Mouse (Mus musculus) heart, embryonic 16.5 days (tissue): ENCODE data around the gene Ubl3. TPM values are rescaled to one million over a fixed set of nuclear protein-coding genes. Genes with fewer than 3 reads are reported as not detected.
A peak's percentile ranks its signal among the peaks of the same experiment; 100 is the strongest.

Experiments
- ATAC-seq: fragments of 200-750 bp; cut with Nextera tagmentation; replicated peaks from 2 replicates; pipeline ENCODE4 v1.8.0; 2017; ENCODE audit warnings: moderate number of reproducible peaks; ENCODE audit not compliant: insufficient read depth, low FRiP score; ENCODE audit errors: extremely low read depth
- H3K27ac ChIP-seq: fragments of 300-500 bp; sonication (generic); 2 replicates; pipeline ENCODE4 v1.5.1; 2014; ENCODE audit warnings: mild to moderate bottlenecking, low read length, control low read depth, moderate library complexity
- H3K27me3 ChIP-seq: fragments of 300-500 bp; sonication (generic); 2 replicates; pipeline ENCODE4 v1.6.1; 2014; ENCODE audit warnings: low read length, mixed read lengths; ENCODE audit not compliant: control insufficient read depth, insufficient read depth
- H3K36me3 ChIP-seq: fragments of 300-500 bp; sonication (generic); 2 replicates; pipeline ENCODE4 v1.6.1; 2014; ENCODE audit not compliant: control insufficient read depth, insufficient read depth
- H3K4me1 ChIP-seq: fragments of 300-500 bp; sonication (generic); 2 replicates; pipeline ENCODE4 v1.6.1; 2014; ENCODE audit warnings: low read length, mixed read lengths; ENCODE audit not compliant: control insufficient read depth, insufficient read depth
- H3K4me2 ChIP-seq: fragments of 300-500 bp; sonication (generic); 2 replicates; pipeline ENCODE4 v1.6.1; 2014; ENCODE audit warnings: low read depth, mild to moderate bottlenecking, control low read depth, low read length
- H3K4me3 ChIP-seq: fragments of 300-500 bp; sonication (generic); 2 replicates; pipeline ENCODE4 v1.5.1; 2014; ENCODE audit warnings: mild to moderate bottlenecking, control low read depth, low read length
- H3K9ac ChIP-seq: fragments of 300-500 bp; sonication (generic); 2 replicates; pipeline ENCODE4 v1.6.1; 2014; ENCODE audit warnings: low read length, control low read depth
- H3K9me3 ChIP-seq: fragments of 300-500 bp; sonication (generic); replicated peaks from 2 replicates; pipeline ENCODE4 v1.6.1; 2016; ENCODE audit warnings: low read length; ENCODE audit not compliant: control insufficient read depth
- WGBS: fragments of 180-500 bp; shearing (Covaris S2); extraction: QIAGEN DNeasy Blood & Tissue Kit; methylation state at CpG from one replicate; pipeline ENCODE4 v1.1.7; 2014; 5-methylcytosine and 5-hydroxymethylcytosine counted together
- polyA plus RNA-seq: library from polyadenylated mRNA; unstranded; fragments of >200 nt; fragmentation: Nextera tagmentation; extraction: Ambion mirVana; gene quantifications from 2 replicates; pipeline ENCODE4 v1.2.1, GENCODE M21; 2015

The Ubl3 gene
- polyA plus RNA-seq, result 60.2 and 70.9 TPM in 2 replicates

GRCm38 (mm10) chr5:148552187-148553071, at the start of gene Ubl3:
Gene Ubl3, minus strand, starts transcription at chr5:148552789.
- Histone ChIP-seq H3K27me3 (no peaks in the 10 kb centered on the region), H3K36me3 (no peaks in the 10 kb centered on the region), H3K9ac (peak within 1 kb of the TSS; percentile 94), H3K9me3 (no peaks in the 10 kb centered on the region), H3K4me2 (peak within 1 kb of the TSS; percentile 93), H3K4me3 (peak within 1 kb of the TSS; percentile 68), H3K4me1 (peaks cover 44% of the 10 kb centered on the region), H3K27ac (peak within 1 kb of the TSS; percentile 98)
- peak; percentile 96 for ATAC-seq
- WGBS, result under 1% methylated on average over 89 of the region's 95 CpGs

- H3K27ac ChIP-seq, result no peak overlapping the region
- no peak for ATAC-seq
- WGBS, result 53% methylated on average over 9 of the region's 9 CpGs
These were observed 45.8 kb upstream of the Ubl3 start for GRCm38 (mm10) chr5:148598376-148598775.

DNA sequence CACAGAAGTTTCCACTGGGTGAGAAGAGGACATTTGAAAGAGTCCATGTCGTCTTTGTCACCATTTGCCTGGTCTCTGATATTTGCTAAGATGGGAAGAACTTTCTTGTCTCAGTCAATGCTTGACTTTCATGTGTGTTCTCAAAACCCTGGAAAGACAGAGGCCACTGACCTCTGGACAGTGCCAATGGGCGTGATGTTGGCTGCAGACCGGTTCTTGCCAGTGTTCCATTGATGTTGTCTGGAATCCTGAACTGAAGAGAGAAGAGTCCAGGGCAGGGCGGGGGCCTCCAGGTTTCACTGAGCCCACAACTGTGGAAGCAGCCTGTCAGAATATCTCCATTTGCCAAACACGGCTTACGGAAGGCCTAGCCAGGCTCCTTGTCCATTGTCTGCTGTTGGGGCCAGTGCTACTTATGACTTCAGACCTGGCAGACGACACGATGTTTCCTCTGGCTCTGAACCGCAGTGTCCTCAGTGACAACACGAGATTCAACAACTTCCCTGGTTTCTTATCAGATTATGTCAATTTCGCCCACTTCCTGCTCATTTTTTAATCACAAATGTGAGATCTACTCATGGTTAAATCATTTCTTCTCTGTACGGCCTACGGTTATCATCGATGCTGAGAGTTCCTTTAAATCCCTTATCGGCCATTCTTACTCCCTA, 43.6 kb upstream of the Ubl3 start:
- Histone ChIP-seq H3K27me3 (no peaks in the 10 kb centered on the region), H3K9me3 (no peaks in the 10 kb centered on the region), H3K4me2 (no peak overlapping the region), H3K4me1 (no peaks in the 10 kb centered on the region), H3K27ac (no peak overlapping the region), H3K4me3 (no peak overlapping the region), H3K9ac (no peak overlapping the region), H3K36me3 (no peaks in the 10 kb centered on the region)
- ATAC-seq, result no peak
- WGBS, result 71% methylated on average over 15 of the region's 15 CpGs

More at GRCm38 (mm10) chr5:148598376-148598775, 45.8 kb upstream of the Ubl3 start:
- Histone ChIP-seq H3K9me3 (no peaks in the 10 kb centered on the region), H3K4me3 (no peak overlapping the region), H3K4me2 (no peak overlapping the region), H3K9ac (no peak overlapping the region), H3K36me3 (no peaks in the 10 kb centered on the region), H3K27me3 (no peaks in the 10 kb centered on the region), H3K4me1 (no peaks in the 10 kb centered on the region)

- Histone ChIP-seq H3K4me3 (no peak overlapping the region), H3K27ac (no peak overlapping the region), H3K4me1 (no peaks in the 10 kb centered on the region), H3K9ac (no peak overlapping the region), H3K9me3 (no peaks in the 10 kb centered on the region), H3K27me3 (no peaks in the 10 kb centered on the region), H3K4me2 (no peak overlapping the region), H3K36me3 (no peaks in the 10 kb centered on the region)
- ATAC-seq, result no peak
- WGBS, result 80% methylated on average over 1 of the region's 1 CpGs
These were observed 42.8 kb upstream of the Ubl3 start for GRCm38 (mm10) chr5:148595459-148595751.

GRCm38 (mm10) chr5:148594693-148595458, 42.3 kb upstream of the Ubl3 start:
- H3K4me3 ChIP-seq, result no peak overlapping the region
- no peak for ATAC-seq
- 88% methylated on average over 3 of the region's 3 CpGs for WGBS

DNA sequence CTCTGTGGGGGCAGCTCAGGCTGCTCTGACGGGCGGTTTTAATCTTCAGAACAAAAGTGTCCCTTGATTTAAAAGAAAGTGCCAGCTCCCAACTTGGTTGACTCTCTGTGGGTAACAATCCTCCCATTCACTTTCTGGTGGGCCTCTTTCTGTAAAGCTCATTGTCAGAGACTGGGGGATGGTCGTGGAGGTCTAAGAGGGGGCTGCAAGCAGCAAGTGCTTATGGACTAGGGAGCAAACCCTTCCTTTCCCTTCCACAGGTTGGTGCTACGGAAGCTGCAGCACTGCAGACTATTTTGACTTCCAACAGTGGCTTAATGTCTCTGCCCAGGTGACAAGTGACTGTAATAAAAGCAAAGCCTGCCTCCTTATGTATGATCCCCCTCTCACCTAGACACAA, 41.0 kb upstream of the Ubl3 start:
- H3K27me3 ChIP-seq, result no peaks in the 10 kb centered on the region
- H3K4me2 ChIP-seq, result no peak overlapping the region
- no peak overlapping the region for H3K4me3 ChIP-seq
- WGBS, result 59% methylated on average over 4 of the region's 4 CpGs
- H3K36me3 ChIP-seq, result no peaks in the 10 kb centered on the region
- H3K9me3 ChIP-seq, result no peaks in the 10 kb centered on the region
- no peaks in the 10 kb centered on the region for H3K4me1 ChIP-seq
- H3K9ac ChIP-seq, result no peak overlapping the region
- ATAC-seq, result no peak
- no peak overlapping the region for H3K27ac ChIP-seq

More at GRCm38 (mm10) chr5:148594693-148595458, 42.3 kb upstream of the Ubl3 start:
- H3K27ac ChIP-seq, result no peak overlapping the region
- H3K27me3 ChIP-seq, result no peaks in the 10 kb centered on the region
- H3K9me3 ChIP-seq, result no peaks in the 10 kb centered on the region
- H3K9ac ChIP-seq, result no peak overlapping the region
- no peaks in the 10 kb centered on the region for H3K4me1 ChIP-seq
- no peak overlapping the region for H3K4me2 ChIP-seq
- H3K36me3 ChIP-seq, result no peaks in the 10 kb centered on the region

- Histone ChIP-seq H3K27ac (no peak overlapping the region), H3K9me3 (no peaks in the 10 kb centered on the region), H3K36me3 (no peaks in the 10 kb centered on the region), H3K4me3 (no peak overlapping the region), H3K27me3 (no peaks in the 10 kb centered on the region), H3K9ac (no peak overlapping the region), H3K4me2 (no peak overlapping the region), H3K4me1 (no peaks in the 10 kb centered on the region)
- ATAC-seq, result no peak
- 57% methylated on average over 7 of the region's 7 CpGs for WGBS
These were observed 38.9 kb upstream of the Ubl3 start for GRCm38 (mm10) chr5:148591448-148591862.

- Histone ChIP-seq H3K27me3 (no peaks in the 10 kb centered on the region), H3K27ac (no peak overlapping the region), H3K4me2 (no peak overlapping the region), H3K36me3 (no peaks in the 10 kb centered on the region), H3K4me1 (no peaks in the 10 kb centered on the region), H3K9ac (no peak overlapping the region), H3K9me3 (no peaks in the 10 kb centered on the region), H3K4me3 (no peak overlapping the region)
- ATAC-seq, result no peak
- WGBS, result 67% methylated on average over 18 of the region's 20 CpGs
These were observed 38.2 kb upstream of the Ubl3 start for GRCm38 (mm10) chr5:148590603-148591447.
